In genomic region chr5:36731901-36732652, GRCm38 (mm10) we compare ENCODE assay signal across 17 mouse cellular contexts. TPM values are rescaled to one million over a fixed set of nuclear protein-coding genes. Genes with fewer than 3 reads are reported as not detected.
A peak's percentile ranks its signal among the peaks of the same experiment; 100 is the strongest.
DNase-seq lines count a peak whose midpoint lies in the region; ATAC-seq and TF ChIP-seq lines count a peak whose summit lies in the region.
"Had no signal": no experiment of that assay in that cellular context is flagged by ENCODE, and none has a peak within 500 bp of the region (broad histone marks: within the 10 kb centered on the region; RNA-seq: fewer than 3 reads in every experiment).

No protein-coding gene starts in this region.

- H3K27me3 ChIP-seq in liver, embryonic 13.5 days, result 0 out of 2 replicates have a peak, but pooled peaks cover 3% of the 10 kb centered on the region
- H3K27me3 ChIP-seq: forebrain, embryonic 15.5 days; limb, embryonic 15.5 days; neural tube, embryonic 13.5 days had no signal

- WGBS in liver, embryonic 13.5 days (ENCODE audit: insufficient replicate concordance), result 48% methylated on average over 7 of the region's 7 CpGs

- peak overlapping the region; percentile 68 for H3K9ac ChIP-seq in liver, embryonic 13.5 days
- H3K9ac ChIP-seq: forebrain, embryonic 15.5 days; limb, embryonic 15.5 days; neural tube, embryonic 13.5 days had no signal

- no peak for TF ChIP-seq CTCF in gastrocnemius, adult 2 months (IDR thresholded peaks at IDR 0.05)

- no peaks in the 10 kb centered on the region for H3K36me3 ChIP-seq in liver, embryonic 13.5 days
- H3K36me3 ChIP-seq: forebrain, embryonic 15.5 days; limb, embryonic 15.5 days; neural tube, embryonic 13.5 days had no signal

- H3K9me3 ChIP-seq in liver, embryonic 13.5 days (replicated peaks), result no peaks in the 10 kb centered on the region
- H3K9me3 ChIP-seq: forebrain, embryonic 15.5 days; limb, embryonic 15.5 days; neural tube, embryonic 13.5 days had no signal

- DNase-seq in gastrocnemius, adult 2 months, result no peak
- DNase-seq in gastrocnemius, adult 8-10 months (ENCODE audit: low spot score in 2 of 2), result no peak
- peak; percentile 91 for DNase-seq in 3T3-L1 (ENCODE audit: low read depth, low spot score)
- DNase-seq in c-Kit-negative CD71-positive TER-119-positive erythroid progenitor cells, embryonic 14.5 days (ENCODE audit: low read depth, low spot score), result peak; percentile 65
- peak; percentile 69 for DNase-seq in liver, embryonic 13.5 days
- DNase-seq in gastrocnemius, postnatal 10 days, result no peak
- no peak for DNase-seq in embryo, embryonic 9.5 days (ENCODE audit: extremely low spot score)
- DNase-seq: adrenal gland, postnatal 10 days; cerebellum, adult 11 months; kidney, adult 11 months; layer of hippocampus, postnatal 36 days; midbrain, embryonic 14.5 days; thymus, adult 2 months had no signal

- H3K4me2 ChIP-seq in liver, embryonic 13.5 days, result peak overlapping the region; percentile 66
- H3K4me2 ChIP-seq: forebrain, embryonic 15.5 days; limb, embryonic 15.5 days; neural tube, embryonic 13.5 days had no signal

- peak overlapping the region; percentile 62 for H3K27ac ChIP-seq in gastrocnemius, adult 2 months
- peak overlapping the region; percentile 98 for H3K27ac ChIP-seq in liver, embryonic 13.5 days
- H3K27ac ChIP-seq: forebrain, embryonic 15.5 days; limb, embryonic 15.5 days; neural tube, embryonic 13.5 days had no signal

- H3K4me1 ChIP-seq in liver, embryonic 13.5 days (replicated peaks), result peaks cover 90% of the 10 kb centered on the region
- H3K4me1 ChIP-seq: forebrain, embryonic 15.5 days; limb, embryonic 15.5 days; neural tube, embryonic 13.5 days had no signal

- H3K4me3 ChIP-seq in gastrocnemius, adult 2 months, result no peak overlapping the region
- H3K4me3 ChIP-seq in liver, embryonic 13.5 days (replicated peaks), result peak overlapping the region; percentile 28
- H3K4me3 ChIP-seq: forebrain, embryonic 15.5 days; limb, embryonic 15.5 days; neural tube, embryonic 13.5 days had no signal

- peak; percentile 76 for ATAC-seq in liver, embryonic 13.5 days (ENCODE audit: low read depth)
- ATAC-seq: forebrain, embryonic 15.5 days; lung, postnatal 0 days had no signal

- intact Hi-C loops in gastrocnemius, adult 2 months (cut with DNase I), result no loop called here

RNA-seq across cellular contexts. Expression of gene Bloc1s4, which starts 16.4 kb away (rescaled TPM):
- 10 to 100 TPM in 1 of 2 experiments, 1 to 10 TPM in 1; 9.1 to 11.0 TPM for total RNA-seq in gastrocnemius, adult 2 months (2021)
- 10 to 100 TPM in 1 of 4 experiments, 1 to 10 TPM in 3; 8.0 to 10.8 (median 9.0) TPM for total RNA-seq in gastrocnemius, adult 8-10 months (2022)
- polyA plus RNA-seq in liver, embryonic 13.5 days (2015; fragmentation: Nextera tagmentation; extraction: Ambion mirVana), result 15.5 and 16.7 TPM in 2 replicates
- total RNA-seq in gastrocnemius, postnatal 10 days (2021), result 10 to 100 TPM in 1 of 2 experiments, 1 to 10 TPM in 1; 9.8 to 11.0 TPM

RNA-seq across cellular contexts. Expression of gene D5Ertd579e, which starts 36.3 kb away (rescaled TPM):
- 10 to 100 TPM; 86.4 to 98.1 TPM for total RNA-seq in gastrocnemius, adult 2 months (2021)
- 10 to 100 TPM; 75.9 to 99.5 (median 81.1) TPM for total RNA-seq in gastrocnemius, adult 8-10 months (2022)
- 21.9 and 25.3 TPM in 2 replicates for polyA plus RNA-seq in liver, embryonic 13.5 days (2015; fragmentation: Nextera tagmentation; extraction: Ambion mirVana)
- total RNA-seq in gastrocnemius, postnatal 10 days (2021), result 10 to 100 TPM; 51.2 to 67.3 TPM

Comparison
In these comparisons a context has a peak if more than half of its experiments do, and no peak if none do; other contexts are left out.
1. DNase-seq: peak in 3T3-L1 (single experiment), c-Kit-negative CD71-positive TER-119-positive erythroid progenitor cells, embryonic 14.5 days (single experiment) and liver, embryonic 13.5 days (single experiment); none in gastrocnemius, adult 2 months (single experiment), gastrocnemius, adult 8-10 months (0 of 2), gastrocnemius, postnatal 10 days (single experiment) and embryo, embryonic 9.5 days (single experiment).